Mouse (Mus musculus) adrenal gland, adult 2 months (tissue): ENCODE measurements at regions not wholly inside any gene's neighbourhood (a gene's known extent, or its start where the extent isn't known, plus 50 kb on each side); places are given as distances from the start of the nearest gene placed in this dataset.
A peak's percentile ranks its signal among the peaks of the same experiment; 100 is the strongest.
"Not testable (repeated sequence)": the region's sequence is repeated elsewhere in the genome, so short reads cannot be mapped to it uniquely, and the experiment has no call there.

Source experiments
- DNase-seq: peaks from one replicate; pipeline ENCODE4 v3.0.0; 2021

DNA sequence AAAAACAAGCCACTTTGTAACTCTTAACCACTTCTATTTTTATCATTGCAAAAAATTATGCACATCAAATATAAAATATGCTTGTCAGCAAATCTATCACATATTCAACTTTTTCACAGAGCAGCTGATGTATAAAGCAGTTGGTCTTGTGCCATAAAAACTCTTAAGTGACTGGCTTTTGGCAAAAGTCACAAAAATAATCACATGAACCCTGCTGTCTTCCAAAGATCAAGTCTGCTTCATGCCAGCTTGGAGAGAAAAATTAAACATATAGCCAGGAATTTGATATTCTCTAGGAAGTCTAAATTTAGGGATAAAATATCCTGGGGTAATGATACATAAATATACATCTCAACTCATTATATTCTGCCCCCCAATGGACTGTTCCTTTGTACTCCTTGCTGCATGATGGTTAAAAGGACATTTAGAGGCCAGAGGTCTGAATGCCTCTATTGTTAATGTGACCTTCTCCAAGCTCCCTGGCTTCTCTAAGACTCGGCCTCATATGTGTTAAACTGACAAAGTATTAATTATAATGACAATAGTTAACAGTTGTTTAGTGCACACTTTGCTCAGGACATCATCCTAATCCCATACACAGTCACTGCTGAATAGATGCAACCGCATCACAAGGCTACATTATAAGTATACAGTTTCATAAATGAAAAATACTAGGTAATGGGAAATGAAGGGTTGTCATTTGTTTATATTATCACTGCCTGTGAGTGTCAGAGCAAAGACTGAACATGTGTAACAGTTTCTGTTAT lies 422.9 kb upstream of the Hs3st1 start:
- no peak for DNase-seq

DNA sequence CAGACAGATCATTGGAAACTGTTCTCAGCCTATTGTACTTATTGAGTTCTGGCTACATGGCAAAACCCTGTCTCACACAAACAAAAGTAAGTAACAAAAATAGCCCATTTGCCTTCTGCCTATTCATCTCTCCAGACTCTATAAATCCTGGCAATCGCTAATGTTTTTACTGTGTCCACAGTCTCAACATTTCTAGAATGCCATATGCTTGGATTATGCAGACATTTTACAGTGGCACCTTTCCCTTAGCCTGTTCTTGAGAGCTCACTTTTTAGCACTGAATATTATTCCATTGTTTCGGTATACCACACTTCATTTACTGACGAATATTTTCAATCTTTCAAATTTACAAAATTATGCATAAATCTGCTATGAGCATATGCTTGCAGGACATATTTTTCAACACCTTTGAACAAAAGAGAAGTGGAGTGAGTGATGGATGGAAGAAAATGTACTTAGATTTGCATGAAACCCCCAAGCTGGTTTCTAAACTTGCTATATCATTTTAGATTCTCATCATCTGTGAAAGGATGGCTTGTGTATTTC lies 381.5 kb upstream of the Hs3st1 start:
- DNase-seq = no peak

DNA sequence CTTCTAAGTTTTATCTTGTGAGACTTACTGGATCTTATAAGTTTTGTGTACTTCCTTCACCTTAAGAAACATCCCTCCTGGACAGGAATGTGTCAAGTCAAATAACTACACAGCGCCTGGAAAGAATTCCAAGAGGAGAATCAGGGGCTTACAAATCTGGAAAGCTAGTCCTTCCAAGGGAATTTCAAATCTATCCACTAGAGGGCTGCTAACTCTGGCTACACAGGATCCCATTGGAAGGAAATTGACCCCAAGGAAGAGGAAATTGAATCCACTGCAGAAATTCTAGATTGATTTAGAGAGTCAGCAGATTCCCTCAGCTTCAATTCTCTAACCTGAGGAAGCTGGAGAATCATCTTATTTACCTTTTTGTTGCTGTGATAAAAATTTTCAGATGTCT lies 369.1 kb upstream of the Hs3st1 start:
- DNase-seq = no peak

DNA sequence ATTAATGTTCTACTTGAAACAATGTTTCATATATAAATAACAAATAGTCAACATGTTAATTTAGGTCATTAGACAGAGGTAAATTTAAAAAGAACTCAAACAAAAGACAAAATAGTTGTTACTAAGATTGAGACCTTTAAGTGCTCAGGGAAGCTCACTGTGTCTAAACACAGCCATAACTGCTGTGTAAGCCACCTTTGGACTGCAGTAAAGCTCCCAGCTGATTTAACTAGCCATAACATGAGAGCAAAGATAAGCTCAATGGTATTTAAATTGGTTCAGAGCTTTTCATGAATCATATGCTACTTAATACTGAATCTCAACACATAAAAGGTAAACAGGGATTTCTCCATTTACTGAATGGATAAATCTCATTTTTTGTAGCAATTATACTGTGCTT lies 361.6 kb upstream of the Hs3st1 start:
- DNase-seq = no peak

DNA sequence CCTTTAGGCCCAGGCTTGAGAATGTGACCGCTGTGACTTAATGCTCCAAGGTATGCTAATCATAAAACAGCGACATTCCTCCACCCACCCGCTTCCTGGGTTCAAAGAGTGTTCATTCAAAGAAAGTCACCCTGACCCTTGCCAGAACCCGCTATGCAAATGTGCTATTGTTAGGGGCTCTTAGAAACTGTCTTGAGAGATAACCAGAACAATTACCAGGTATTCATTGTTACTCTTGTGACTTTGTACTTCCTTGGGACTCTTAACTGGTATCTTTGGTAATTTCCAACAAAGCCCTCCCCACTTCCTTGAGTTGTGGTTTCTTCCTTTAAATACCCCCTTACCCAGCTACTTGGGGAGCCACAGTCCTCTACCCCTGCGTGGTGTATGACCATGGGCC lies 334.3 kb upstream of the Hs3st1 start:
- not testable (repeated sequence) for DNase-seq

DNA sequence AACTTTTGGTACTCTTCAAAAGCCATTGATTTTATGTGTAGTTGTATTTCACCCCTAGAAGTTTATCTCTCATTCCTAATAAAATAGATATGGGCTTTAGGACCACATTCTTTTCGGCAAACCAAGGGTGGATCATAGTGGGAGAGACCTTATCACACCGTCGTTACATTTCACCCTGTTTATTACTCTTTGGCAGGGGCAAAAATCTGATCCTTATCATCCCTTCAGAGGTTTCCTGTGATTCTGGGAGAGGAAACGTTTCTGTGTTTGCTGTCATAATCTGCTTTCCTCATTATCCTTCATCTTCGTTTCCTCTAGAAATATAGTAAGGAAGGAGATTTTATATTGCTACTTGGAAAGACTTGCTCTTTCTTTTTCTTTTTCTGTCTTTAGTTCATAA lies 290.0 kb upstream of the Hs3st1 start:
- DNase-seq = no peak

DNA sequence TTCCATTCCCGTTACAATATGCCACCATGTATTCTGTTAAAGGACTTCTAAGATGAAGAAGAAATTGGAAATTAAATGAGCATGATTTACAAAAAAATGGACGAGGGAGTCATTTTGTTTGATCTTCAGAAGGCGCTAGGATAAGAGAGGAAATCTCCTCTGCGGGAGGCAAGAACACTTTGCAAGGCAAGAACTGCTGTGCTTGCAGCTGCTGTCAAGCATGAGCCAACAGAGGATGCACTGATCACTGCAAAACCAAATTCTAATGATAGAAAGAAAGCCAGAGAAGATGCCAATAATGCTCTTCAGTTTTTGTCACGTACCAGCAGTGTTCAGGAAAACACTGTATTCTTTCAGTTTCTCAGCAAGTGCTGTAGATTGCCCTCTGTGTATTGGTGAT lies 279.2 kb upstream of the Hs3st1 start:
- no peak for DNase-seq

DNA sequence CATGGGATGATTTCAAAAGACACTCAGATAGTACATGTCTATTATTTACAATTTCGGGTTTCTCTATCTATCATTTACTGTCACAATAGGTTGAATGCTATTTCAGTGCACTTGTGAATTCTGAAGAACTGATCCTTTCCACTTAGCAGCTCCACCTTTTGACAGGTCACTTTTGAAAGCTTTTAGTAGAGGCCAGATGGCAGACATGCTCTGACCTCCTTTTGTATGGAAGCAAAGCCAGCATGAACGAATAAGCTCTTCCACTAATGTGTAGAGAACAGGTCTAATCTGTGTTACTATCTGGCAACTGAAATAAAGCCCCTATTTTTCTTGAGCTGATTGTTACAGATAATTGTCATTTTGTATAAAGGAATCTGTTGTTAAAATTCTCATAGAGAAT lies 278.4 kb upstream of the Hs3st1 start:
- no peak for DNase-seq

DNA sequence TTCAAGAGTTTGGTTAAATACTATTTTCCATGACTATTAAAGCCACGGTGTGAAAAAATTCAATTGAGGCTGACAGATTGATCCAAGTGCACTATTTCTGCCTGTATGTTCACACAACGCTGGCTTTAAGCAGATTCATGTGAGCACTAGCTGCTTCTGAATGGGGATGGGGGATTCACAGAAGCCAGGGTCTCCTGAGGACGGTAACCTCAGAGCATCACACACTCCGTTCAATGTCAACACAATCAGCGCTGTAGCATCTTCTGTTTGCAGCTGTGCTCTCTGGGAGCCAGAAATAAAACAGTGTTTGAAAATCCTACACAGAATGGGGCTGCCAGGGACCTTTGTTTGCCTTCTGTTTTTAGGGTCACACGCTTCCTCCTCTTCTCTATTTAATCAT lies 275.0 kb upstream of the Hs3st1 start:
- no peak for DNase-seq

DNA sequence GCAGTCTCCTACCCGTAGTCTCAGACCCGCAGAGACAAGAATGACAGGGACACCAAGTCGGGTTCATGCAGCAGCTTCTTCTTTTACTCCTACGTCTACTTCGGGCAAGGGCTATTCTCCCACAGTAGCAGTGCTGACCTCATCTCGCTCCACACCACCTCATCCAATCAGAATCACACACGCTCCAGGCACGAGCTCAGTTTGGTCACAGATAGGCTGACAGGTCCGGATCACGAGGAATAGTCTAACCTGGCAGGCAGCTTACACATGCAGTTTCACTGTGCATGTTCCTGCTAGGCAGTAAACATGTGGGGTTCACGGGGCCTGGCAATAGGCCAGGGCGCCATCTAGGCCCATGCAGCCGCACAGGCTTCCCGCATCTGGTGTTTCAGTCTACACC lies 260.7 kb upstream of the Hs3st1 start:
- no peak for DNase-seq

DNA sequence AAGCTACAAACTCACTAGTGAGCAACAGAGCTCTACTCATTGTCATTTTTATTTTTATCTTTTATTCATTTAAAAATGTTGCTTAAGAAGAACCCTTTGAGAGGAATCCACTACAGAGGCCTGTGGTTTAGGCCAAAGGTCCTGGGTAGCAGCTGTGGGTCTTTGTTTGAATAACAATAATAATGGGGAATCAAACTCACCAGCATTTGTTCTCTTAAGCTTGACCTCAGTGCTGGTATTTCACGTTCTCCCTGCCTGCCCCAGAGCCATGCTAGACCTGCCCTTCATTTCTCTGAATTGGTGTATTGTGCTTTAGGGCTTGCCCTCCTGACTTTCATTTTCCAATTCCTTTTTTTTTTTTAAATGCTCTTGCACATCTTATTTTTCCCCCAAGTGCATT lies 232.8 kb upstream of the Hs3st1 start:
- DNase-seq = no peak

DNA sequence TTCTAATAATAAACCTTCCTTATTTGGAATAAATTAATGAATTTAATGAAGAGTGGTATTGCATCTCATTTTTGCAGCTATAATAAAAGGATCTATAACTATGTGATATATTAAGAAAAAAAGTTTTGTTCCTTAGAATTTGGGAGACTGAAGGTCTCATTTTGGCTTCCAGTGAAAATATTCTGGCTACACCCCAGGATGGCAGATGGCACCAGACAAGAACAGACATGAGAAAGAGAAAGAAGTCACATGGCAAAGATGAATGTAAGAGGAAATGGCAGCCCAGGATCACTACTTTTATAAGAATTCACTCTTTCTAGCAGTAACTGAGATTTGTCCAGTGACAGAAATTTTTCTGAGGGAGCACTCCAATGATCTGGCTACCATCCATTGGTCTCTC lies 209.1 kb upstream of the Hs3st1 start:
- no peak for DNase-seq

DNA sequence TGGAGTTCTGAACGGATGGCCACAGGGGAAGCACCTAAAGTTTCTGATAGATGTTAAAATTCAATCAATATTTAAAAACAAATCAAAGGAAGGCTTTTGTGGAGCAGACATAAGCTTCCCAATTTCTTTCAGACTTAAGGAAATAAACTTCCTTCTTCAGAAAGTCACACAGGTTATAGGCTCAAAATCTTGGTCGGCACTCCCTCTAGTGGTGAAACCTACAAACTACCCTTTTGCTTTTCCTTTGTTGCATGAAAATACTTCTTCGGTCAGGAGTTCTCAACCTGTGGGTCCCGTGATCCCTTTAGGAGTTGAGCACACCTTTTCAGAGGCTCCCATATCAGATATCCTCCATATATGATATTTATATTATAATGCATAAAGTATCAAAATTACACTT lies 205.7 kb upstream of the Hs3st1 start:
- DNase-seq = peak; percentile 1

DNA sequence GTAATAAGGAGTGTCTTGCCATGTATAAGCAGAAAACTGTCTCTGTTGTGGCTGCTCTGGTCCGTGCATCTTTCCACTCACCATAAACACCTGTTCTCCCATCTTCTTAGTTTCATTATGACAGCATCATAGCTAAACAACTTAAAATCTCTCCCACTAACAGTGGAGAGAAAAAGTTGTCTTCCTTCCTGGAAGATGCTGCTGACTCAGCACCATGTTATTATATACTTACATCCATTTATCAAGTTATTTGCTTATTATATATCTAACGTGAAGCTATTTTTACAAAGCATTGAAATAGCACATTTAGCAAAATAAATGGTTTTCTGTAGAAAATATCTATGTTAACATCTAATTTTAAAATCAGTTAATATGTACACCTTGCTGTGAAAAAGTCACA lies 180.3 kb upstream of the Hs3st1 start:
- no peak for DNase-seq

DNA sequence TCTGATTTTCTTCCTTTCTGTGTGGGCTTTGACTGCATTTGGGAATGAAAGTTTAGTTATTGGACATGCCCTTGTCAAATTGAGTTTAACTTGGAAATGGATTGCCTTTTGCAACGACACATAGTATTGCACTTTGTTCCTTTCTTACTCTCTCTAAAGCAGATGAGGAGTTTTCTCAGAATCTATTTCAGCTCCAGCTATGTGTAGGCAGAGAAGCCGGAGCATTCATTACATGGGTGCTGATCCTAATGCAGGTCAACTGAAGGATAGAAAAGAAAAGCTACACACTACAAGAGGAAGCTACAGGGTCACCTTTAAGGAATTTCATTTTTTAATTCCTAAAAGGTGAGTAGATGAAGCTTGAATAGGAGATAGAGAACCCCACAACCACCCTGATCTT lies 176.6 kb upstream of the Hs3st1 start:
- no peak for DNase-seq

DNA sequence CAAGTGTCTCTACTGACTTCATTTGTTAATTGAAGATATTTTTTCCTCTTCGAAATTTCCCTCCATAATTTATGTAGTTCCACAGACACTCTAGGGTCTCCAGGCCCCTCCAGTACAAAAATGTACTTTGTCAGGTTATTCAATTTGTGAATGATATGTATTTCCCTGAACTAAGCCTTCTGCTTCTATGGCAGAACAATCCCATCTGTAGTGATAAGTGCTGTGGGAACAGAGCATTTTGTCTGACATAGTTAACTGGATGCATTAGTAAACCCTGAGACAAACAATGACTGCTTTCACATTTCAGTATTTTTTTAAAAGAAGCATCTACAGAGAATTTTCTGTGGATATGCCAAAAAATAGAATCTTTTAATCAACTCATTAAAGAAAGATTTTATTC lies 154.1 kb upstream of the Hs3st1 start:
- DNase-seq = no peak

DNA sequence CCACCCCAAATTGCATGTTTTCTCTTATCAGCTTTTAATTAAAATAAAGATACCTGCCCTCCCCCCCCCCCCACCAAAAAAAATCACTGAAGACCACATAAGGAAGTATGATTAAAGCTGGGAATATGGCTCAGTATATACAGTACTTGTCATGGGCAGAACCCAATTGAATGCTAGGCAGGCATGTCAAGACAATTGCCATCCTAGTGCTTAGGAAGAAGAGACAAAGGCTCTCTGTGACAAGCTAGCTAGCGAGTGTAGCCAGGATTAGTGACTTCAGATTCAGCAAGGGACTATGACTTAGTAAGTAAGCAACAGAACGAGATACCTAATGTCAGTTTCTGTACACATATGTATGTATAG lies 116.4 kb upstream of the Hs3st1 start:
- no peak for DNase-seq

DNA sequence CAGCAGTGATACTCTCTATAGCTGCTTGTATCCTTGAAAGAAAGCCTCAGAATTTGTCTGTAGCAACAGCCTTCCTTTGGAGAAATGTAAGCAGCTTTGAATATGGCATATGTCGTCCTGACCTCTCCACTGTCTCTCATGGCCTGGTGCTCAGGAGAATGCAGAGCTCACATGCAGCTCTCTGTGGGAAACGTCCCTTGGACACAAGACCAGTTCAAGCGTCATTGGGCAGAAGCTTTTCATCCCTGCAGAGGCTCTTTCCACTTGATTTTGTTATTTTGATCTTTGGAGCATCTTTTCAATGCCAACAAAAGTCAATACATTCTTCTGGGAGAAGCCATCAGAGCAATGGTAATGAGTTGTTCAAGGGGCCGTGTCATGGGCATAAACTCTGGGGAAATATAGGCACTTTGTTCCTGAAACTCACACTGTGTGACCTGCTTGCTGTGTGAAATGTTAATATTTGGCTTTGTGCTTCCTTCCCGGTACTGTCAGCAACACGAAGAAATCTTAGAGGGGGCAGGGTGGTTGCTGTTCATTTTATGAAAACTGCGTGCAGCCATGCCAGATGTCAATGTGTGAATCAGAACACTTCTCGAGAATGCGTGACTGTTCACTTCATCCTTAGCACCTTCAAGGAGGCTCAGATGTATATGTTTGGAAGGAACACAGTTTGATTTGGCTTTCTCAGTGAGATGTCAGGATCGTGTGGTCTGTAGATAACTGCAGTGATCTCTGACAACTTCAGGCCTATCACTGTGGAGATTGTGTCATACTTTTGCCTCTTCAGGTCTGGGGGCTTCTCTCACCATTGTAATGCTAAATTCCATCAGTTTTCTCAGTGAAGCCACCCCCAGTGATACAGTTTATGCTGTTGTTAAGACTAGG lies 115.8 kb upstream of the Hs3st1 start:
- DNase-seq = no peak

DNA sequence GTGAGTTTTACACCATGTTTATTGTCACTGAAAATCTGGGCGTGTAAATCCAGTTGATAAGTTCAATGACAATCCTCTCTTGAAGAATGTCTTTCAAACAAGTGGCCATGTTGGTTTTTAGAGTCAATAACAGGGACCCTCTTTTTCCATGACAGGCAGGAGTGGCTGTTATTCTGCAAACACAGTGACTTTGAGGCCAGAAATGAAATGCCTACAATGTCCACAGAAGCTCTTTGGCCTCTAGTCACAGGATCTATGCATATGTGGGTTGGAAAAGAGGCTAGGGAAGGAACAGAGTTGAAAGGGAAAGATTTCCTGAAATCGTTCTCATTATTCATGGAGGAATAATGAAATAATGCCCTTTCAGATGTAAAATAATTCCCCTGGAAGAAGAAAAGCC lies 101.9 kb upstream of the Hs3st1 start:
- no peak for DNase-seq

DNA sequence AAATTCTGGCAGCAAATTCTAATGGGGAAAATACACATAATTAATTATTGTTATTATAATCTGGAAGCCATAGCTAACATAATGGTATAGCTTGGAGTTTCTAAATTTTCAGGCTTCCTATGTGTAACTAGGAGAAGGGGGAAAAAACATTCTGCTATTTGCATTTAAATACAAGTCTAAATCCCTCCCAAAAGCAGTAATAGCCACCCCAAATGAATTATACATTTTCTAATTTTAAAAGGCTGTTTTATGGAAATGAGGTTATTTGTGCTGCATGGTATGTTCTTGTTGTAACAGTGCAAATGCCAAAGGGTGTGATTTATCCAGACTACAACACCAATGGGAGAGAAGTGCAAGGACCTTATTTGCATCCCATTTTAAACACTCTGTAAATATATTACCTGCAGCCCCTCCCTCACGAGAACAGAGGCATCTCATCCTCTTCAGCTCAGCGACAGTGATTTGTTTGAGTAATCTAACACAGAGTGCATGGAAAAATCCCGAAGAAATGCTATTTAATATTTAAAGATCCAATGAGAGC lies 101.4 kb upstream of the Hs3st1 start:
- DNase-seq = no peak

DNA sequence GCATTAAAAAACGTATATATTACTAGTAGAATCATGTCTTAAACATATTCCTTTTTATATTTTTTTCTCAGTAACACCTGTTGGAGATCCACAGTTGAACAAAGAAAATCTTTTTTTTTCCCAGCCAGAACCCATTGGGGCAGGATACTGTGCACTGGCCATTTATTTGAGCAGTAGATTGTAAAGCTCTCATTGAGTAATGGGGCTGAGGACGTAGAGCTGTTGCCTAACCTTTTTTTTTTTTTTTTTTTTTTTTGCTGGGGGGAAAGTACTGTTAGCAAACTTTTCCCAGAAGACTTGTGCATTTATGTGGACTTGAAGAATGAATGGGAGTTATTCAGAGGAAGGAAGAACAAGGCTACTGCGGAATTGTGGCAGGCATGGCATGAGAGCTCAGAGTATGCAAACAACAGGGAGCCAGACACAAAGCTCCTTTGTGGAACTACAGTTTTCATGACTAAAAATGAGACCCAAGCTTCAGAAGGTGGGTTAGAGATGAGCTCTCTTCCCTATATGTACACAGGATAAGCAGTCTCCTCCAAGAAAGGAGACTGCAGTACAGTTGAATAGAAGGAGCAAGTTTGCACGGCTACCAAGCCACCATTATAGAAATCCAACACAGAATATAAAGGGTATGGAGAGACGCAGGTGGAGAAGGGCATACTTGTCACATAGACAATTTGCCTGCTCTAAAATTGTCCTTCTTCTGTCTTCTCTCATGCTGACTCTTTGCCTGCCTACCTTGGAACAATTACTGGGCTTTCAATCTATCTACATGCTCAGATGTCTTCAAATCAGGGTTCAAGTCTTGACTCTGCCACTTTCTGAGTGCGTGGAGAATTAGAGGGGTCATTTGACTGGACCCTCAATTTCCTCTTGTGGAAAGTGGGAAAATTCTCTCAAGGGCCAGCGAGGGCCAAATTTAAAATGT lies 100.7 kb upstream of the Hs3st1 start:
- DNase-seq = no peak

DNA sequence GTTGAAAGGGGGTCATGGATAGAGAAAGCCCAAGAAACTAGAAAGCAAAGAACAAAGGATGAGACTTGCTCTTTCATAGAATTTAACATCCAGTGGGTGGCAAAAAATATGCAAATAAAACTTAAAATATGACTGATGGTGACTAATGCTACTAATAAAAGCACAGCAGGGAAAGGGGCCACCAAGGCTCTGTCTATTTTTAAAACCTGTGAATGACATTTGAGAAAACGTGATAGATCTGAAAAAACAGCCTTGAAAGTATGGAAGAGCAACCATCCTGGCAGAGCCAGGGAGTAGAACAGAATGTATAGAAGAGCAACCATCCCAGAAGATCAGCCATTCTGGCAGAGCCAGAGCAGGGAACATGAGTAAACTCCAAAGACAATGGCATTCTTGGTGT lies 91.9 kb upstream of the Hs3st1 start:
- DNase-seq = no peak
